Mouse (Mus musculus) cerebellum, adult 2 months (tissue): ENCODE data around the gene Wwox.

Experiments
- CTCF ChIP-seq: fragments of 200-500 bp; IDR thresholded peaks from 2 replicates; pipeline ENCODE4 v1.5.1; 2011; ENCODE audit warnings: low read depth, mild to moderate bottlenecking, control low read depth, low read length, moderate library complexity, borderline replicate concordance; ENCODE audit not compliant: insufficient read depth
- POLR2A ChIP-seq: fragments of 200-500 bp; IDR thresholded peaks from 2 replicates; pipeline ENCODE4 v1.6.1; 2011; ENCODE audit warnings: low read length, control low read depth, borderline replicate concordance; ENCODE audit not compliant: insufficient read depth

GRCm38 (mm10) chr8:115188446-115188845 lies 749.0 kb downstream of the Wwox start:
- no peak for TF ChIP-seq POLR2A
- no peak for TF ChIP-seq CTCF
